Mouse (Mus musculus): ENCODE measurements at regions not wholly inside any gene's neighbourhood (a gene's known extent, or its start where the extent isn't known, plus 50 kb on each side); places are given as distances from the start of the nearest gene placed in this dataset.

DNA sequence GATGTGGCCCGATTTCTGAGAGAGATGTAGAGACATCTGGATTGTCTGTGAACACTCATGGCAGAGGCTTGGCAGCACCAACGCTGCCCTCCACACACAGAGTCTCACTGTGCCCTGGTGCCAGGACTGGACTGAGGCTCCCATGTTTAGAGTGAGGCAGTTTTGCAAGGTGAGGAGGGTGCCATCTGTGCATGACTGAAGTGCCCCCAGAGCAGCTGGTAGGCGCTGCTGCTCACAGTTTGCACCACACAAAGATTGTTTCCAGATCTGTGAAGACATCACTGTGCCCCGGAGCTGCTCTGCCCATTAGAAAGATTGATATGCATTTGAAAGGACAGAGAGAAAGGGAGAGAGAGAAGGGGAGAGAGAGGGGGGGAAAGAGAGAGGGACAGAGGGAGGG, 510.6 kb upstream of the Zdhhc25 start:
- TF ChIP-seq E2F4 (IDR thresholded peaks at IDR 0.05; ENCODE audit: borderline replicate concordance, low read depth, low read length) (no peak), USF1 (IDR thresholded peaks at IDR 0.05; ENCODE audit: low read depth, low read length) (no peak), TCF12 (IDR thresholded peaks at IDR 0.05; ENCODE audit: low read depth, low read length) (no peak)
